Mouse (Mus musculus): ENCODE results near the gene Ttc9b.

- TF ChIP-seq TAL1 (conservative IDR thresholded peaks at IDR 0.05; ENCODE audit: low read depth, low read length) = no peak
- TF ChIP-seq CTCF (IDR thresholded peaks at IDR 0.05; ENCODE audit: low read depth, low read length) = no peak
- TF ChIP-seq POLR2AphosphoS5 (IDR thresholded peaks at IDR 0.05; ENCODE audit: insufficient replicate concordance, low read depth, low read length) = no peak
- no peak for TF ChIP-seq GATA1 (IDR thresholded peaks at IDR 0.05; ENCODE audit: borderline replicate concordance, low read length)
Observed at GRCm38 (mm10) chr7:27633166-27633565, 20.5 kb upstream of the Ttc9b start.

Measured in G1E (cell line).